Mouse (Mus musculus): Measurements from ENCODE around the gene Kif1c.

Gene Kif1c

GRCm38 (mm10) chr11:70667271-70668150 lies 32.8 kb upstream of the Kif1c start:
- DNase-seq (ENCODE audit: low read depth, low spot score), result no peak

GRCm38 (mm10) chr11:70668335-70668770 lies 32.0 kb upstream of the Kif1c start:
- no peak for DNase-seq (ENCODE audit: low read depth, low spot score)

- peak; percentile 98 for DNase-seq (ENCODE audit: low read depth, low spot score)
These were observed 31.4 kb upstream of the Kif1c start, which contains the start of gene Spag7 for GRCm38 (mm10) chr11:70668771-70669505. TSS of gene Spag7 (minus strand) at chr11:70669416.

- peak; percentile 43 for DNase-seq (ENCODE audit: low read depth, low spot score)
These were observed 30.6 kb upstream of the Kif1c start for GRCm38 (mm10) chr11:70669582-70670345.

GRCm38 (mm10) chr11:70670483-70670882 lies 29.9 kb upstream of the Kif1c start:
- no peak for DNase-seq (ENCODE audit: low read depth, low spot score)

GRCm38 (mm10) chr11:70671333-70672047 lies 28.9 kb upstream of the Kif1c start:
- DNase-seq (ENCODE audit: low read depth, low spot score), result no peak

GRCm38 (mm10) chr11:70674014-70674413 lies 26.3 kb upstream of the Kif1c start:
- no peak for DNase-seq (ENCODE audit: low read depth, low spot score)

- DNase-seq (ENCODE audit: low read depth, low spot score), result no peak
These were observed 25.8 kb upstream of the Kif1c start for GRCm38 (mm10) chr11:70674501-70674900.

- no peak for DNase-seq (ENCODE audit: low read depth, low spot score)
These were observed 22.3 kb upstream of the Kif1c start for GRCm38 (mm10) chr11:70678092-70678491.

- no peak for DNase-seq (ENCODE audit: low read depth, low spot score)
These were observed 21.8 kb upstream of the Kif1c start for GRCm38 (mm10) chr11:70678576-70678975.

GRCm38 (mm10) chr11:70679361-70679760 lies 21.0 kb upstream of the Kif1c start:
- DNase-seq (ENCODE audit: low read depth, low spot score), result no peak

- DNase-seq (ENCODE audit: low read depth, low spot score), result no peak
These were observed 20.5 kb upstream of the Kif1c start for GRCm38 (mm10) chr11:70679894-70680293.

GRCm38 (mm10) chr11:70681170-70681569 lies 19.2 kb upstream of the Kif1c start:
- no peak for DNase-seq (ENCODE audit: low read depth, low spot score)

GRCm38 (mm10) chr11:70681897-70682581 lies 18.3 kb upstream of the Kif1c start:
- no peak for DNase-seq (ENCODE audit: low read depth, low spot score)

GRCm38 (mm10) chr11:70683640-70684039 lies 16.7 kb upstream of the Kif1c start:
- no peak for DNase-seq (ENCODE audit: low read depth, low spot score)

- DNase-seq (ENCODE audit: low read depth, low spot score), result no peak
These were observed 13.3 kb upstream of the Kif1c start for GRCm38 (mm10) chr11:70686901-70687566.

GRCm38 (mm10) chr11:70687601-70688199 lies 12.6 kb upstream of the Kif1c start, which contains the start of gene Camta2:
TSS of gene Camta2 (minus strand) at chr11:70688105.
- no peak for DNase-seq (ENCODE audit: low read depth, low spot score)

- no peak for DNase-seq (ENCODE audit: low read depth, low spot score)
These were observed 12.0 kb upstream of the Kif1c start for GRCm38 (mm10) chr11:70688372-70688771.

GRCm38 (mm10) chr11:70689578-70689977 lies 10.8 kb upstream of the Kif1c start:
- no peak for DNase-seq (ENCODE audit: low read depth, low spot score)

GRCm38 (mm10) chr11:70693504-70693903 lies 6.8 kb upstream of the Kif1c start:
- DNase-seq (ENCODE audit: low read depth, low spot score), result no peak
